Mouse (Mus musculus) embryonic facial prominence, embryonic 11.5 days (tissue): Measurements from ENCODE around the gene Fnbp1. TPM values are rescaled to one million over a fixed set of nuclear protein-coding genes. Genes with fewer than 3 reads are reported as not detected.

Source experiments
- ATAC-seq: fragments of 200-750 bp; cut with Nextera tagmentation; replicated peaks from 2 replicates; pipeline ENCODE4 v1.8.0; 2017; ENCODE audit warnings: low read depth; ENCODE audit not compliant: insufficient number of reproducible peaks, low FRiP score, low TSS enrichment
- DNase-seq: peaks from one replicate; pipeline ENCODE4 v3.0.0-alpha.2; 2015; ENCODE audit warnings: low spot score
- H3K27ac ChIP-seq: fragments of 300-500 bp; sonication (generic); replicated peaks from 2 replicates; pipeline ENCODE4 v1.5.1; 2014; ENCODE audit warnings: mild to moderate bottlenecking, low read depth, low read length, control low read depth
- H3K27me3 ChIP-seq: fragments of 300-500 bp; sonication (generic); 2 replicates; pipeline ENCODE4 v1.6.1; 2014; ENCODE audit warnings: mild to moderate bottlenecking, low read length, moderate library complexity, mixed read lengths; ENCODE audit not compliant: control insufficient read depth, insufficient read depth
- H3K36me3 ChIP-seq: fragments of 300-500 bp; sonication (generic); replicated peaks from 2 replicates; pipeline ENCODE4 v1.6.1; 2014; ENCODE audit warnings: low read depth, mild to moderate bottlenecking, low read length, moderate library complexity, mixed read lengths; ENCODE audit not compliant: control insufficient read depth, insufficient read depth
- H3K4me1 ChIP-seq: fragments of 300-500 bp; sonication (generic); 2 replicates; pipeline ENCODE4 v1.6.1; 2014; ENCODE audit warnings: low read length, mixed read lengths; ENCODE audit not compliant: control insufficient read depth, insufficient read depth
- H3K4me2 ChIP-seq: fragments of 300-500 bp; sonication (generic); 2 replicates; pipeline ENCODE4 v1.6.1; 2014; ENCODE audit warnings: low read depth, mild to moderate bottlenecking, control low read depth, low read length, moderate library complexity
- H3K4me3 ChIP-seq: fragments of 300-500 bp; sonication (generic); 2 replicates; pipeline ENCODE4 v1.5.1; 2014; ENCODE audit warnings: low read depth, low read length, control low read depth
- H3K9ac ChIP-seq: fragments of 300-500 bp; sonication (generic); replicated peaks from 2 replicates; pipeline ENCODE4 v1.6.1; 2014; ENCODE audit warnings: mild to moderate bottlenecking, control low read depth, low read length
- H3K9me3 ChIP-seq: fragments of 300-500 bp; sonication (generic); replicated peaks from 2 replicates; pipeline ENCODE4 v1.6.1; 2016; ENCODE audit warnings: mild to moderate bottlenecking, low read length, inconsistent platforms, mixed read lengths; ENCODE audit not compliant: control insufficient read depth
- WGBS: fragments of 180-500 bp; shearing (Covaris S2); extraction: QIAGEN DNeasy Blood & Tissue Kit; methylation state at CpG from one replicate; pipeline ENCODE4 v1.1.7; 2014; 5-methylcytosine and 5-hydroxymethylcytosine counted together
- polyA plus RNA-seq: library from polyadenylated mRNA; unstranded; fragments of >200 nt; fragmentation: Nextera tagmentation; extraction: Ambion mirVana; gene quantifications from 2 replicates; pipeline ENCODE4 v1.2.1, GENCODE M21; 2014

The Fnbp1 gene
- polyA plus RNA-seq, 1 experiment from 2014 or later, result 17.9 TPM

- Histone ChIP-seq H3K9me3 (no peaks in the 10 kb centered on the region), H3K27me3 (no peaks in the 10 kb centered on the region), H3K27ac (no peak overlapping the region), H3K4me3 (no peak overlapping the region), H3K4me2 (no peak overlapping the region), H3K9ac (no peak overlapping the region), H3K36me3 (no peaks in the 10 kb centered on the region), H3K4me1 (no peaks in the 10 kb centered on the region)
- DNase-seq, result no peak
- WGBS, result 70% methylated on average over 13 of the region's 13 CpGs
- no peak for ATAC-seq
Measured at GRCm38 (mm10) chr2:31119795-31120194, 22.0 kb downstream of the Fnbp1 start.

- no peak overlapping the region for H3K4me2 ChIP-seq
- H3K4me3 ChIP-seq, result no peak overlapping the region
- no peaks in the 10 kb centered on the region for H3K4me1 ChIP-seq
- no peaks in the 10 kb centered on the region for H3K36me3 ChIP-seq
- DNase-seq (no peak), ATAC-seq (no peak)
- H3K27me3 ChIP-seq, result no peaks in the 10 kb centered on the region
- no peak overlapping the region for H3K27ac ChIP-seq
- H3K9ac ChIP-seq, result no peak overlapping the region
- H3K9me3 ChIP-seq, result no peaks in the 10 kb centered on the region
- WGBS, result 90% methylated on average over 10 of the region's 10 CpGs
Measured at GRCm38 (mm10) chr2:31118639-31119380, 23.0 kb downstream of the Fnbp1 start.

GRCm38 (mm10) chr2:31118211-31118610 is 23.6 kb downstream of the Fnbp1 start:
- 84% methylated on average over 3 of the region's 3 CpGs for WGBS
- no peaks in the 10 kb centered on the region for H3K4me1 ChIP-seq

GRCm38 (mm10) chr2:31115943-31116731 is 25.7 kb downstream of the Fnbp1 start:
- no peak overlapping the region for H3K4me2 ChIP-seq
- WGBS, result 46% methylated on average over 10 of the region's 10 CpGs
- H3K36me3 ChIP-seq, result no peaks in the 10 kb centered on the region
- H3K27me3 ChIP-seq, result no peaks in the 10 kb centered on the region
- H3K4me1 ChIP-seq, result no peaks in the 10 kb centered on the region
- ATAC-seq, result no peak; the same call in 1 of the 2 replicates
- no peak overlapping the region for H3K9ac ChIP-seq
- no peak overlapping the region for H3K4me3 ChIP-seq
- no peak overlapping the region for H3K27ac ChIP-seq
- H3K9me3 ChIP-seq, result no peaks in the 10 kb centered on the region
- DNase-seq, result peak; percentile 56

More at GRCm38 (mm10) chr2:31118211-31118610, 23.6 kb downstream of the Fnbp1 start:
- no peaks in the 10 kb centered on the region for H3K9me3 ChIP-seq
- no peak overlapping the region for H3K4me3 ChIP-seq
- no peak overlapping the region for H3K4me2 ChIP-seq
- DNase-seq (no peak), ATAC-seq (no peak)
- no peak overlapping the region for H3K27ac ChIP-seq
- no peak overlapping the region for H3K9ac ChIP-seq
- H3K27me3 ChIP-seq, result no peaks in the 10 kb centered on the region
- no peaks in the 10 kb centered on the region for H3K36me3 ChIP-seq

- H3K27ac ChIP-seq, result no peak overlapping the region; the same call in 1 of the 2 replicates
- no peak overlapping the region for H3K4me2 ChIP-seq
- no peak for DNase-seq
- H3K4me3 ChIP-seq, result no peak overlapping the region
- H3K9ac ChIP-seq, result no peak overlapping the region
- H3K9me3 ChIP-seq, result no peaks in the 10 kb centered on the region
- H3K27me3 ChIP-seq, result no peaks in the 10 kb centered on the region
- no peaks in the 10 kb centered on the region for H3K4me1 ChIP-seq
- 52% methylated on average over 10 of the region's 10 CpGs for WGBS
- H3K36me3 ChIP-seq, result no peaks in the 10 kb centered on the region
- ATAC-seq, result no peak
Measured at GRCm38 (mm10) chr2:31115091-31115942, 26.5 kb downstream of the Fnbp1 start.

- Histone ChIP-seq H3K27me3 (no peaks in the 10 kb centered on the region), H3K36me3 (no peaks in the 10 kb centered on the region), H3K27ac (no peak overlapping the region), H3K9me3 (no peaks in the 10 kb centered on the region), H3K4me1 (no peaks in the 10 kb centered on the region), H3K4me2 (no peak overlapping the region), H3K4me3 (no peak overlapping the region), H3K9ac (no peak overlapping the region)
- DNase-seq (no peak), ATAC-seq (no peak)
- 95% methylated on average over 2 of the region's 2 CpGs for WGBS
Measured at GRCm38 (mm10) chr2:31114205-31114604, 27.6 kb downstream of the Fnbp1 start.

- ATAC-seq (no peak), DNase-seq (no peak)
- WGBS, result 83% methylated on average over 6 of the region's 6 CpGs
- H3K9me3 ChIP-seq, result no peaks in the 10 kb centered on the region
- no peaks in the 10 kb centered on the region for H3K36me3 ChIP-seq
- H3K4me2 ChIP-seq, result no peak overlapping the region
- no peak overlapping the region for H3K4me3 ChIP-seq
- no peaks in the 10 kb centered on the region for H3K27me3 ChIP-seq
- H3K27ac ChIP-seq, result no peak overlapping the region
- no peak overlapping the region for H3K9ac ChIP-seq
- peaks cover 3% of the 10 kb centered on the region; the same call in 1 of the 2 replicates for H3K4me1 ChIP-seq
Measured at GRCm38 (mm10) chr2:31111685-31112084, 30.1 kb downstream of the Fnbp1 start.
